Mouse (Mus musculus) testis, postnatal 10 days (tissue): ENCODE measurements around the gene Bpifb1.
"Not testable (repeated sequence)": the region's sequence is repeated elsewhere in the genome, so short reads cannot be mapped to it uniquely, and the experiment has no call there.

Experiments
- DNase-seq: peaks from one replicate; pipeline ENCODE4 v3.0.0; 2021; ENCODE audit warnings: low spot score

Gene Bpifb1

DNA sequence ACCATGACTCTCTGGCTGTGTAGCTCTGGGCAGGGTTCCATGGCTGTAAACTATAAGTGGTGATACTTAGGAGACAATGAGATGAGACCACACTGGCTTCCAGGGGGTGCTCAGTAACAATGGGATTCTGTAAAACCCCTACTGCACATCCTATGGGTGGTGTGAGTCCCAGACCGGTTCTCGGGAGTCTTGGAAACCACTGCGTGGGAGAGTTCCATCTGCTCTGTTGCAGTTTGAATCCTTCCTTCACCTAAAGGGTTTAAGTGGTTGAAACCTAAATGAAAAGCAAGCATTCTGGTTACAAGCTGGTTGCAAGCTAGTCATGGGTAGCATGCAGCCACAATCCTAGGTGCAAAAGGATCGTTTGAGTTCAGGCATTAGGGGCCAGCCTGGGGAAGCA lies 21.3 kb downstream of the Bpifb1 start:
- no peak for DNase-seq

DNA sequence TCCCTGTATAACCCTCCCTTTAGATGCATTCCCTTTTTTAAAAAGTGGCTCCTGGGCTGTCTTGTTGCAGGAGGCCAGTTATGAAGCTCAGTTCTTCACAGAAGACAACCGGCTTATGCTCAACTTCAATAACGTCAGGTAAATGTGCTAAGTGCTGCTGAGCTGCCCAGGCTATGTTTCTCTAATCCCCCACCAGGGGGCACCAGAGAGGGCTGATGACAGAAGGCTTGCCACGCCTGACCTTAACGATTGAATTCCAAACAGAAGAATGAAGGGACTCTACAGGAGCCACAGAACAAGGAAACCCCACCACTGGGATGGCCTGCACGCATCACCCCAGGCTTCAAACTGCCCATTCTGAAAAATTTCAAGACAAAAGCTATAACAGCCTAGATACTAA lies 24.6 kb downstream of the Bpifb1 start:
- peak; percentile 91 for DNase-seq

DNA sequence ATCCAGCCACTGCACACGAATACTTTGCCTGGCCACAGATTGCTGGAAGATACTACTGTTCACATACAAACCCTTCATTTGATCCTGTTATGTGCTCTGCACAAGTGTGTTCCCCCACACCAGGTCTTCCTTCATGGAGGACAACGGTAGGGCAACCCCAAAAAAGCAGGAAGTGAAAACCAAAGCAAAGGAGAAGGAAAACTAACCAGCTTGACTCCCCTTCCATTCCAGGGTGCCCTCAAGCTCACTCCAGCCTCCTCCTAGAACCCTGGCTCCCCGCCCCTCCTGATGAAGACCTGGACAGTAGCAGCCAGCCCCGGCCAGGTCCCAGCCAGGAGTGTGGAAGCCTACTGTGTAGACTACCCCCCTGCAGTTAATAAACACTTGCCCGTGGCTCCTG lies 29.3 kb downstream of the Bpifb1 start:
- DNase-seq, result no peak

DNA sequence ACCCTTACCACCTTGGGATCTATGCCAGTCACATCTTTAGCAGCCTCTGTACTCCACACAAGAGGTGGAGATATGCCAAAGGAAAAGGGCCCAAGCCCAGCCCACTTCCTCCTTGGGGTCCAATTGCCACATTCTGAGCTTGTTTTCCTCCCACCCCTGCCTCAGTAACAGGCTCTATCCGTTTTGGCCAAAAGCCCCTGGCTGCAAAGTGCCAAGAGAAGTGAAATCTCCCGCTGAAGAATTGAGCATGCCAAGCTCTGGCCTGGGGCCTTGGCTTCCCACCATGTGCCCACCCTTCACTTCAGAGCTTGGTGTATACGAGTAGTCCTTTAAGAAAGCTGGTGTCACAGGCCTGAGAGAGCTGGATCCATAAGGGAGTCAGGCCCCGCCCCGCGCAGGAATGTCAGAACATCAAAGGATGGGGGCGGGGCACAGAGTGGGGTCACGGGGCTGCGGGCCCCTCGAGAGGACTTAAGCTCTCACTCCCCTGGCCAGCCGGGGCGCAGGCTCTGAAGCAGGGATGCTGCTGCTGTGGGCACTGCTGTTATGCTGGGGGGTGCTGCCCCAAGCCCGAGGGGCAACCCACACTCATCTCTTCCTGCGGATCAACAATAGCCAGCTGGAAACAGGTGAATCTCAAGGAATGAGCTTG lies 32.8 kb downstream of the Bpifb1 start, which contains the start of gene Bpifb5:
Gene Bpifb5, plus strand, starts transcription at position 478 of the 652 bp plus-strand sequence.
- DNase-seq, result peak; percentile 73

DNA sequence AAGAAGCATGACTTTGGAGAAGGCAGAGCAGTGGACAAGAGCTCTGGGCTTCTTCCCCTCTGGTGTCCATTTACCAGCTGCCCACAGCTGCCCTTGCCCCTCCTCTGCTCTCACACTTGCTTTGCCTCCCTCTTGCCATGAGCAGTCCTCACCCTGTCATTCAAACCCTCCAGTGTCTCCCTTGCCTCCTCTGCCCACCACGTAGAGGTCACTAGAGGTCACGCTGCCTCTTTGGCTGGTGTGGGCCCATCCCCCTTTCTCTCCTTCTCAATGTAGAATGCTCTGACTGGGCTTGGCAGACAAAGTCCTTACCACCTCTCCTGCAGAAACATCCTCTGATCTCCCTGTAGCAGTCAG lies 33.3 kb downstream of the Bpifb1 start:
- DNase-seq, result no peak

DNA sequence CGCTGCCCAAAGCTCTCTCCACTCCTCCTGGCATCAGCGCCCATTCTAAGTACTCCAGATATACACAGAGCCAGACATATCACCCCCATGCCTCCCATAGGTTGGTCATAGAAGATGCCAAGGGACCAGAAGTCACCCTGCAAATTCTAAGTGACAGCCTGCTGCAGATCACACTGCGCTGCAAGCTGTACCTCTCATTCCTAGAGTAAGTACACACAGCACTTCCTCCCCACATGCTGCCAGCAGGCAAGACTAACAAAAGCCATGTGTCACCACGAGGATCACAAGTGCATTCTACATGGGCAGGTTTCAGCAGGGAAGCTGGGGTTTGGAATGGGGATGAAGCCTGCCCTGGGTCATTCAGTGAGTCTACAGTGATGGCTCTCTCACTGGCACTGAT lies 36.4 kb downstream of the Bpifb1 start:
- DNase-seq, result no peak

DNA sequence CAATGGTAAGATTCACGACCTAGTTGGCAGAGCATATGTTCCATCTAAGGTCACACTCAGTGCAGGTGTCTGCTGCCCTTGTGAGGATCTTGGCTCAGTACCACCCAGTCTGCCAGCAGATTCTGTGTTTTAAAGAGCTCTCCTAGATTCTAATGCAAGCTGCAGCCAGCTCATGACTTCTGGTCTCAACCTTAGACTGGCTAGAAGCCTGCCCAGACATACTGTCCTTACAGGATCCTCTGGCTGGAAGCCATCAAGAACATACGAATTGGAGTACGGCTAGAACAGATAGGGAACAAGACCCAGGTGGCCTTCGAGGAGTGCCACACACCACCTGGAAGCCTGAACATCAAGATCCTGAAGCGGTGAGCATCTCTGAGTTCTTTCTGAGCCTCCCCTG lies 37.2 kb downstream of the Bpifb1 start:
- DNase-seq, result no peak

DNA sequence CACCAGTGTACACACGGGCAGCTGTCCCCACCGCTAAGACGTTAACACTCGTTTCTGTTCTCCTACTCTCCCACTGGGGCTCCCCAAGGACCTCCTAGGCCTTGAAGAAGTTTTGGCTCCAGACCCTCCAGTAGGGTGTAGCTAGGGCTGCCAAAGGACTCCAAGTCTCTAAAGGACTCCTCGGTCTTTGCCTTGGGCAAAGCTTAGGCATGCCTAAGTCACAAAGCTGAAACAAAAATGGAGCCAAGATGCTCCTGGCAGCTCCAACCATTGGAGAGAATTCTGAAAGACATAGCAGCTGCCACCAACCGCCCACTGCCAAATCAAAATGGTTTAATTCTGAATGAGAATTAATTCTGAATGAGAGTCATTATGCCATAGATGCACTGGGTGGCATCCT lies 42.8 kb downstream of the Bpifb1 start:
- DNase-seq, result no peak

DNA sequence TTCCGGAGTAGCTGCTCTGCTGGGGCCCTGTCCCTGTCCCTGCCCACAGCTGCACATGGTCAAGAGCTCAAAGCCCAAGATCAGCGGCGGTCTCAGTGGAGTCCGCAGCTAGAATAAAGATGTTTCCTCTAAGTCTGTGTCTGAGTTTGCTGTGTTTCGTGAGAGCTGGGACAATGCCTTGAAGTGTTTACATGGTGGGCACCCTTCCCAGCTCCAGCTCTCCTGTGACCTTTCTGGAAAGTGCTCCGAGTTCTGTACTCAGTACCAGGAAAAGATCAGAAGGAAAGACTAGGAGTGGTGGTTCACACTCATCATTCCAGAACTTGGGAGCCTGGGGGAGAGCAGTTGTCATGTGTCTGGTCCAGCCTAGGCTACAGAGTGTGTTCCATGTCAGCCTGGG lies 50.2 kb downstream of the Bpifb1 start:
- DNase-seq, result no peak

DNA sequence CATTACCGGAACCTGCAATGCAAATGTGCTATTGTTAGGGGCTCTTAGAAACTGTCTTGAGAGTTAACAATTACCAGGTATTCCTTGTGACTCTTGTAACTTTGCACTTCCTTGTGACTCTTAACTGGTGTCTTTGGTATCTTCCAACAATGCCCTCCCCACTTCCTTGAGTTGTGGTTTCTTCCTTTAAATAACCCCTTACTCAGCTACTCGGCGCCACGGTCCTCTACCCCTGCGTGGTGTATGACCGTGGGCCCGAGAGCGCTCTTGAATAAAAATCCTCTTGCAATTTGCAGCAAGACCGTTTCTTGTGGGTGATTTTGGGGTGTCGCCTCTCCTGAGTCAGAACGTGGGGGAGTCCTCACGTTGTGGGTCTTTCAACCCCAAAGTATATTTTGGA lies 52.1 kb downstream of the Bpifb1 start:
- not testable (repeated sequence) for DNase-seq

DNA sequence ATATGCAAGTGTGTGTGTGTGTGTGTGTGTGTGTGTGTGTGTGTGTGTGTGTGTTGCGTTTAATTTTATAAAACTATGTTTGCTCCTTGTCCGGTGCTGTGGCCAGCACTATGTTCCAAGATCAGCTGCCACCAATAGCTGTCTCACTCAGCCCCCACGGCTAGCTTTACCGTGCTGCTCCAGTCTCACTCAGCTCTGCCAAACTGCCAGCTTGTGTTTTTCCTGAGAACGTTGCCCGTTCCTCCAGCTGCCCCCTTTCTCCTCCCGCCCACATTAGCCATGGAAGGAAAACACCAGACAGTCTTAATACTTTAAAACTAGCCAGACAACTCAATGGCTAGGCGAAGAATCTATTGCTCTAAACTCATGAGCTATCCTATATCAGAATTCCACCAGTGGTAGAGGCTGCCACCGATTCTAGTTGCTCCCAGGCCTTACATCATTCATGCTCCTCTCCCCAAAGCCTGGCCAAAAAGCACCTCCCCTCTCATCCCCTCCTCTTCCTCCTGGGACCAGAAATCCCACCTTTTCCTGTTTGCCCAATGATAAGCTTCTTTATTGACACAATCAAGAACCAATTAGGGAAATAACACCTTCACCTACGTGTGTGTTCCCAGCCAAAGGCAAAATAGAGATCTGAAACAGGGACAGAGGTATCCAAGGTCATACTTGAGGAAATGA lies 52.9 kb downstream of the Bpifb1 start:
- DNase-seq, result no peak

DNA sequence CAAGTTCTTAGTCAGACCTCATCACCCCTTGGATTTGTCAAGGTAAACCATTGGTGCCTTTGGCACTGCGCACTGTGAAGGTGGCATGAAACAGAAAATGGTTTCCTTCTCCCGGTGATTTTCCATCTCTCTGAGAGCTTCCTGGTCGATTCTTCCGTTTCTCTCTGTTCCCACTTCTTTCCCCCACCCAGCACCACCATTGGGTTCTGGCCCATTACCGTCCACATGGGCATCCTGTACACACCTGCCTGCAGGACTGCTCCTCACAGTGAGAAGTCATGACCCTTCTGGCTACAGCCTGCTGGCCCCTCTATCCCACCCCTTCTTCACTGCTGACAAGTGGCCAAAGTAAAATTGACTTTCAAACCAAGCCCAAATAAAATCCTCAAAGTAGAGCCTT lies 54.7 kb downstream of the Bpifb1 start:
- no peak for DNase-seq

DNA sequence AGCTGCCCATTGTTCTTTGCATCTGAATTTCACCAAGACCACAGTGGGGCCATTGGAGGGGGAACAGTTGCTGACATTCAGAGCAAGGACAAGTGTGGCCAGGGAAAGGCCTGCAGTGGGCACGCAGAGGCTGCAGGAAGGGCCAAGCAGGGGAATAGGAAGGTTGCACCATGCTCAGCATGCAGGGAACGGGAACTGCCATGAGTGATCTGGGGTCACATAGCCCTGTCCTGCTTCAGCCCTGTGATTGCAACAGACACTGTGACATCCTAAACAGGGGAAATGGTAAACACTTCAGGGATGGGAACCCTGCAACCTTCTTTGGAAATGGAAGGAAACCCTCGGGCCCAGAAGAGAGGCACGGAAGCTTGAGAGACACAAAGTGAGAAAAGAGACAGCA lies 64.6 kb downstream of the Bpifb1 start:
- DNase-seq, result not testable (repeated sequence)

DNA sequence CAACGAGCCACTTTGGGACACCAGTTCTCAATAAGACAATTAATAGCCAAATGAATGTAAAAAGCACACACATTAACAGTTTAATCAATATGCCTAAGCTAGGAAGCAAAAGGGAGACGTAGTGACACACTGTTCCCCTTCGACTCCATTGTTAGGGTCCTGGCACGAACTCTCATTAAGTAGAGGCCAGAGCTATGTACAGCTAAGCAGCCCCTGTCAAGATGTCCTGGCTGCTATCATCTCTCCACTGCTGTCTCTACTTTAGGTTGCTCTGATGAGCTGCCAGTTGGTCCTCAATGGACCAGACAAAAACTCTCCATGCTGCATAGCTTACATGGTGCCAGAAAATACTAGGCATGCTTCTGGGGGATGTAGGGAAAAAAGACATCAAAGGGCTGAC lies 65.2 kb downstream of the Bpifb1 start:
- no peak for DNase-seq

DNA sequence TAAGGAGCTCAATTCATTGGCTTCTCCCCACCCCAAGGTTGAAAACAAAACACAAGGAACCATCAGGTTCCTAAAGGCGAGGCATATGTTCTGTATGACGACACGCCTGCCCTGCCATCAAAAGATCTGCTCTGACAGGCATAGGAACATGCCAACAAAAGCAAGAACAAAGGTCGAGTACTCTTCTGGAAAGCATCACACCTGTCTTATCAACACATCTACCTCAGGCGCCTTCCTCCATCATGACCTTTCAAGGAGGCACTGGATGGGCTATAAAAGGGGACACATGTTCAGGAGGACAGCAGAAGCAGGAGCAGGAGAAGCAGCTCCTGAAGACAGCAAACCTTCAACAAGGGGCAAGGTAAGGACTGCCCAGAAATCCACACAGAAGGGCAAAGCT lies 66.9 kb downstream of the Bpifb1 start, which contains the start of gene Bpifb9a:
Gene Bpifb9a, plus strand, starts transcription at position 301 of the 400 bp plus-strand sequence.
- DNase-seq, result not testable (repeated sequence)

DNA sequence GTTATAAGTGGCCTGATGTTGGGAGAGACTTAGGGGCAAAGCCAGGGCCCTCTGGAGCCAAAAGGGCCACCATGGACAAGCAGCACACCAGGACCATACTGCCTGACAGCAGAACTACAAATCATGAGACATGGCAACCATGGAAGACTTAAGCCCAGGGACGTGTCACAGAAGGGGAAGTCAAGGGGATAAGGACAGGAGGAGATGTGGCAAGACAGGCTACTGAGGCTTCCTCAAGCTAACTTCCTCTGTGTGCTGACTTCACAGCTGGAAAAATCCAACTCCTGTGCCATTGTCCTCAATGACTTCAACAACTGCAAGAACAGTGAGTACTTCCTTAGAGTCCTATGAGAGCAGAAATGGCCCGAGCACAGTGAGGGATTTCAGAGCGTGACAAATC lies 73.8 kb downstream of the Bpifb1 start:
- DNase-seq, result not testable (repeated sequence)
